Mouse (Mus musculus): Measurements from ENCODE around the gene Csad.

The Csad gene

DNA sequence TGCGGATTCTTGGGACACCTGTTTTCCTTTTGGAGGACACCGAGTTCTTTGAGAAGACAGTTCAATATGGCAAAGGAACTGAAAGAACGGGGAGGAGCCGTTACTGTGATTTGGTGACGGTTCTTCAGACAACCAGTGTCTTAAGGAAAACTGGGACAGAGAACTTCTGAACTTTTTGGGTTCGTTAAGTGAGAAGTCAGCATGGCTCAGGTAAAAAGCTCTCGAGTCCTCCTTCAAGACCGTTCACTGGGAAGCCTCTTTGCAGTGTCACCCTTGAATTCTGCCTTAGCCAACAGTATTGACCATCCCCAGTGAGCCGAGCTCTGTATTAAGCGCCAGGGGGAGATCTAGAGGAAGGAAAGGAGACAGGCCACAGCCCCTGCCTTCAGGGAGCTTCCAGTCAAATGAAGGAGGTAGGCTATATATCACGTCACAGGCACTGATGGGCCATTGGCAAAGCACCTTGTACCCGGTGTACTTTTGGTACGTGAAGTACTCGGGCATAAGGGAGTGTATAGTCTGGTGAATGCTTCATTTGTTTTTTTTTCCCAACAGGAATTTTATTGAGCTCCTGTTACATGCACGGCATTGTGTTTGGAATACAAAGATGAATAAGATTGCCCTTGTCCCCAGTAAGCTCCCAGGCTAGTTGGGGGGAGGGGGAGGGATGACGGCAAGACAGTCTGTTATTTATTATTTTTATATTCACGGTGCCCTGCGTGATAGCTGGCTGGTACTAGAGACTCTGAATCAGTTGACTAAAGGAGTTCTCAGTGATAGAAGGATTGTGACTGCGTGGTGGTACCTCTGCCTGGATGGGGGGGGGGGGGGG is at the start of gene Csad:
Gene Csad (minus strand): TSS at position 51 of the 832 bp plus-strand sequence.
- in situ Hi-C loops (cut with MseI, MboI): no loop called here

DNA sequence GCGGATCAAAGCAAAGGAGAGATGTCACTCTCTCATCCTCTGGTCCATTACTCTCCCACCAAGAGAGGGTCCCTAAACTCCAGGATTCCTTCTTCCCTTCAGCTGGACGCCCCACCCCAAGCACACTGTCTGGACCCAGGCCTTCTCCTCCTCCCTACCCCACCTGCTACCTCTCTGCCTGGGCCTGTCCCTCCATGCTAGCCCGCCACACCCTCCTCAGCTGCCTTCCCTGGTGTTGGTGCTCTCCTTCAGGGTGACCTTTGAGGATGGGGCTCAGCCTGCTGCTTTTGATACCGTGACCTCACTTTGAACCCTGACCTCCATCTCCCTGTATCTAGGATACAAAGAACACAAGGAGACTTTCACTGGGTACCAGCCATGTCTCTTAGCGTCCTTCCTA is 46.0 kb upstream of the Csad start:
- in situ Hi-C loops (cut with MseI, MboI): no loop called here

DNA sequence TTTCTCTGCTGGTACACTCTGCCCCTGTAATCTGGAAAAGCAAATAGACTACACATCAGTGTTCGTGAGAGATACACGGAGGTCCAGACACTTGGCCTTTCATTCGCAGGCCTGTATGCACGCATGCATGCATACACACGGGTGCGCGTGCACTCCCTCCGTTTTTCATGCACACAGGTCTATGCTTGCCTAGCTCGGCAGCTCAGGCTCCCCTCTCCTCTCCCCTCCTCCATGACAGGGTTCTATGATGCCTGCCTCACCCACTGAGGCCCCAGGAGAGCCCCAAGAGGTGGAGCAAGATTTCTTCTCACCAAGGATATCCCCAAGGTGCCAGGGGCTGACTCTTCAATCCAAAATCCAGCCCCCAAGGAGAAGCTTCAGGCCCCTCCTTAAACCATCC is 45.4 kb upstream of the Csad start:
- in situ Hi-C loops (cut with MseI, MboI): no loop called here

DNA sequence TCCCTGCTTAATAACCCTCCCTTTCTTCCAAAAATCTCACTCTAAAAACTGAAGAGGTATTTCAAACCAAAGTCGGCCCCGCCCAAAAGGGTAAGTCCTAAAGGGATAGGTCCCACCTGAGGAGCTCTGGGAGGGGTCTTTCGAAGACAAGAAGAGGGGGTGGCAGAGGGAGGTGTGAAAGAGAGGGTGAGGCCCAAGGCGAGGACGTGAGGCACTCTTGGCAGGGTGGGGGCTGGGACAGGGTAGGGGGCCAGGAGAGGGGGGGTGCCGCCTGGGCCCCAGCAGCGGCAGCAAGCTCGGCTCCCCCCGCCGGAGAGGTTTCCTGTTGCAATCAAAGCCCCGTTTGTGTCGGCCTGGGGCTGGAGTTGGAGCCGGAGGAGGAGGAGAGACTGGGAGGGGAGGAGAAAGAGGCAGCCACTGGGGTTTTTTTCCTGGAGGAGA is 44.7 kb upstream of the Csad start:
- in situ Hi-C loops (cut with MseI, MboI): no loop called here

DNA sequence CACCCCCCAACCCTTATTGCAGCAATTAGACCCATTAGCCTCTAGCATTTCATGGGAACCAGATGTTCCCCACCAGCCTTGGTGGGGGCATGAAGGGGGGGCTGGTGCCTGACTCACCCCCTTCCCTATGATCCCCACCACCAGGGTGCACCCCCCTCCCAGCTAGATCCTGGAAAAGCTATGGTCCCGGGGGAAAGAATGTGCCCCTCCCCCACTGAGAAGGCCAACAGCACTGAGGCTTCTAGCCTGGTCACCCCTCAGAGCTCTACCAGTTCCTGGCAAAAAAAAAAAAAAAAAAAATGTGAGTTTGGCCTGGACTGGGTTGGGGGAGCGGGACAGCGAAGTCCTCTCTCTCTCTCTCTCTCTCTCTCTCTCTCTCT is 44.3 kb upstream of the Csad start:
- in situ Hi-C loops (cut with MseI, MboI): no loop called here

DNA sequence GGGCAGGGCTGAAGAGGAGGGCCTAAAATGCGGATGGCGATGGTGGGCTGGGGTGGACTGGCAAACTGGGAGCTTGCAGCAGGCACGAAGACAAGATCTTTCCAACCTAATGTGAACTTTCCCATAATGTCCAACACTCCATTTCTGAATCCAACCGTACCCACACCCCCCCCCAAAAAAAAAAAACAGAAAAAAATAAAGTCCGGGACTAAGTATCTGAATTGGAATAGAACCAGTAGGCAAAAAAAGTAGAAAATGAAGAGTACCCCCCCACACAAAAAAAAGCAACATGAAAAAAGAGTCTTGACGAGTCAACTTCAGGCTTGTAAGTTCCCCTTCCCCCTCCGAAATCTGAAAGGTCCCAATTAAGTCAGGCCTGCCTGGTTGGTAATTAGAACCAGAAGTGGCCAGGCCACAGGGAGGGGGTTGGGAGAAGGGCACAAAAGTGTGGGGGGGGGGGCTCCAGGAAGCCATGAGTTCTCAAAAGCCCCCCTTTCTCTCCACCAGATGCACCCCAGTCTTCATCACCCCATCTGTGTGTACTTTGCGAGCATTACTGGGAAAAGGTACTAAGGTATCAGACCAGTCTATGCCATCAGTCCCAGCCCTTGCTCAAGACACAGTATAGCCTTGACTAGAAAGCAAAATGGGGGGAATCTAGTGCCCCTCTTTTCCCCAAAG is 43.7 kb upstream of the Csad start:
- in situ Hi-C loops (cut with MseI, MboI): no loop called here

DNA sequence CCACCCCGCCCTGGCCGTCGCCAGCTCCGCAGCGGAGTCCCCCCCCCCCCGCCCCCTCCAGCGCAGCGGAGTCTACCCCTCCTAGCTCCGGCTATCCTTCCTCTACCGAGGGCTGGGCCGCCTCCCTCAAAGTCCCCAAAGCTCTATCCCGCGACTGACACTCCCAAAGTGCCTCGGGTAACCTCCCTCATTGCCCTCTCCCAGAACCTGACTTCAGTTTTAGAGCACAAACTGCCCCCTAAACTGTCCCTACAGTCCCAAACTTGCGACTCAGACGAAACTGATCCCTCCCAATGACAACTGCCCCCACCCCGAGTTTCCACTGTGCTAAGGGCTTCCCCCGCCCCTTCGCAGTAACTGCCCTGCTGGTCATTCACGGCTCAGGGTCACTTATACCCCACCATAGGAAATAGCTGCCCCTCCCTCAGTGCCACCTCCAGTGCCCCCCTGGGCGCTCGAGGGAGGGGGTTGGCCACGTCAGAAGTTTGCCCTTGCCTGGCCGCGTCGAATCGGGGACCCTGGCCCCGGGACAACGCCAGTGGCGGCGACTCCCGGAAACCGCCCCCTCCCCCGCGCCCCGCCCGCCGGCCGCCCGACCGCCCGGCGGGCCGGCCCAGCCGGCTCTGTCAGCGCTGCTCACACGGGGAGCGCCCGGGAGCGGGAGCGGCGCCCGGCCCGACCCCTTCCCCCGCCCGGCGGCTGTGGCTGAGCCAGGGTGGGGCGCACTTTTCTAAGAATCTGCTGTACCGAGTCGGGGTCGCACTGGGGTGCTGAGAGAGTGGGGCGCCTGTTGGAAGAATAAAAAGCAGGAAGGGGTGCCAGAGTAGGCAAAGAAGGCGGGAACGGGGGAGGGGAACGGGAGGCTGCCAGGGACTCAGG is 43.0 kb upstream of the Csad start:
- in situ Hi-C loops (cut with MseI, MboI): no loop called here

DNA sequence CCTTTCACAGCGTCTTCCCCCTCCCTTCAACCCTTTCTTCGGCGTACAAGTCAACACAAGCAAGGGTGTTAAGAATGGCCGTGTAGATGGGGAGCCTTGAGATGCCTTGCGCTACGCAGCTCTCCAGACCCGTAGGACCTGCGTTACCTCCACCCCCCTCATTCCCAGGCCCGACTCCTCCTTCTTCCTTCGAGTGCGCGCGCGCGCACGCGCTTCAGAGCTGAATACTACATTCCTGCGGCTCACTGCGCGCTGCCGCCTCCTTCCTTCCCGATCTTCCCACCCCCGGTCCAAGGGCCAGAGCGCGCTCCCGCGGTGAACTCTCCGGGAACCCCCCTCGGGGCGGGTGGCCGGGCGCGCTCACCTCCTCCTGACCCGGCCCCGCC is 42.3 kb upstream of the Csad start:
- in situ Hi-C loops (cut with MseI, MboI): no loop called here

DNA sequence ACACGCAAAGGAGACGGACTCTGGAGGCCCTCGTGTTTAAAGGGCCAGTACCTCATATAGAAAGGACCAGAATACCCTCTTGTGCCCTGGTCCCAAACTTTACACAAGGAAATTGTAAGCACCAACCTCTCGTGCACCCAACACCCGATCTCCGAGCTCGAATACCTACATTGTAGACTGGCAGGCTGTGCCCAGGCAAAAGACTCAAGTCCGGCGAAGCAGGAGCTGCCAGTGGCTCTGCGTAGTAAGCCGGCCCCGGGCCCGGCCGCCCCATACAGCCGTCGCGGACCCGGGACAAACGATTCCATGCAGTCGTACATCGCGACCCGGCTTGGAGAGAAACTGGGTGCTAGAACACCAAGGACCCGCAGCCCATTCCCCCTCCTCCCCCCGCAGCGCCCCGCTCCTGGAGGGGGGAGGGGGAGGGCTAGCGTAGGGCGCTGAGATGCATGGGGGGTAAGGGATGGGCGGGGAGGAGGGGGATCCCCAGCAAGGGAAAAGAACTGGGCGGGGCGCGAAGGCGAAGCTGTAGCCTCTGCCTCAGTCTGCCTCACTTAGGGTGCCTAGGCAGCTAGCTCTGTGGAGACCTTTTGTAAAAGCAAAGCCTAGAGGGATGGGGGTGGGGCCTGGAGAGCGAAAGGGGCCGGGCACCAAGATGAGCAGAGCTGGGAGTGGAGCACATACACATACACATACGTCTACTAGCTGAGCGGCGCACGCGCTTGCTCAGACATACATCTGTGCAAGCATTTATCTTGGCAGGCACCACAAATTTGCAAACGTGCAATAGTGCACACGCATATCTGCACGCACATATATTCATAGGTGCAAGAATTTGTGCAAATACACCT is 41.6 kb upstream of the Csad start:
- in situ Hi-C loops (cut with MseI, MboI): no loop called here

DNA sequence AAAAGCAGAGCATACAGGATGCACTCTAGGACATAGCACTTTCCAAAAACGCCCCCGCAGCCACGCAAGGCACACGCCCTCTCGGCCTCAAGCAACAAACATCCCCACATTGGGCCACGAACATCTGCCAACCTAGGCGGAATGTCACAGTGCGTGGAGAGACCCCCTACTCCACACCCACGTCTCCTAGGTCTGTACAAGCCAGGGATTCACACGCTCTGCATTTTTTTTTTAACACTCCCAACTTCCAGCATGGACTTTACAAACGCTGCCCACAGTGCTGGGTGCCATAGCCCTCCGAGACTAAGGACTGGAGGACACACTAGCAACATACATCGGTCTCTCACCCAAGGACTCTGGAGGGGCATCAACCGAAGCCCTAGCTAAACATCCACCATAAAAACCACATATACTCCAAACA is 40.9 kb upstream of the Csad start:
- in situ Hi-C loops (cut with MseI, MboI): no loop called here

DNA sequence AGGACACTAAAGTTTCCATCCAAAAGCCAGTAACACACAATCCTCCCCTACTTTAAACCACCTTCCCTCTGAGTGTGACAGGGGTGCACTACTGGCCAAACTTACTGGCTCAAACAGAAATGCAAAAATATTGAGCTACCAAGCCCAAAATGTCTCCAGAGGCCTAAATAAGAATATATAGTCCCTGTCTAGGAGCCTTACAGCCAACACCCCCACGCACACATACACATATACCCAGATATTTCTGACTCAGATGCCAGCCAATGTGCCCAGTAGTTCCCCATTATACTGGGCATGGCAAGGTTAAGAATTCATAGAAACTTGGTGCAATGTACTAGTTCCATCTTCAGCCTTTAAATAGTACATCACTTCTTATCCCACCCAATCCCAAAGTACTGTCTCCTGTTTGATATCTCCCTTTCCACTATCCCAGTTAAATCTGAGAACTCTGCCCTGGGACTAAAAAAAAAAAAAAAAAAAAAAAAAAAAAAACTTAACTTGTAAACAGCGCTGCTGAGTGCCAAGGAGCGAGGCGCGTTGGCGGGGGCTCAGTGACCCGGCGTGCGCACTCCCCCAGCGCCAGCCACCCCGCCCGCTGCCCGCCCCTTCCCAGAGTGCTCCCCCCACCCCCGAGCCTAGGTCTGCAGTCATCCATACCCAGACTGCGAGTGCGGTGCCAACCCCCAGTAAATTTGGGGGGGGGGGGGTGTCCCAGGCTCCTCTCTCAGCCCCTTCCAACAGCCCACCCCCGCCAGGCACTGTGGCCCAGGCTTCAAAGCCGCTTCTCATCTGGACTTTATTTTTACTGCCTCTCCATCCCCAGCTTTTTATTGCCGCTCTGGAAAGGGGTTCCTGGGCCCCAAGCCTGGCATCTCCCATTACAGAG is 40.0 kb upstream of the Csad start:
- in situ Hi-C loops (cut with MseI, MboI): no loop called here

DNA sequence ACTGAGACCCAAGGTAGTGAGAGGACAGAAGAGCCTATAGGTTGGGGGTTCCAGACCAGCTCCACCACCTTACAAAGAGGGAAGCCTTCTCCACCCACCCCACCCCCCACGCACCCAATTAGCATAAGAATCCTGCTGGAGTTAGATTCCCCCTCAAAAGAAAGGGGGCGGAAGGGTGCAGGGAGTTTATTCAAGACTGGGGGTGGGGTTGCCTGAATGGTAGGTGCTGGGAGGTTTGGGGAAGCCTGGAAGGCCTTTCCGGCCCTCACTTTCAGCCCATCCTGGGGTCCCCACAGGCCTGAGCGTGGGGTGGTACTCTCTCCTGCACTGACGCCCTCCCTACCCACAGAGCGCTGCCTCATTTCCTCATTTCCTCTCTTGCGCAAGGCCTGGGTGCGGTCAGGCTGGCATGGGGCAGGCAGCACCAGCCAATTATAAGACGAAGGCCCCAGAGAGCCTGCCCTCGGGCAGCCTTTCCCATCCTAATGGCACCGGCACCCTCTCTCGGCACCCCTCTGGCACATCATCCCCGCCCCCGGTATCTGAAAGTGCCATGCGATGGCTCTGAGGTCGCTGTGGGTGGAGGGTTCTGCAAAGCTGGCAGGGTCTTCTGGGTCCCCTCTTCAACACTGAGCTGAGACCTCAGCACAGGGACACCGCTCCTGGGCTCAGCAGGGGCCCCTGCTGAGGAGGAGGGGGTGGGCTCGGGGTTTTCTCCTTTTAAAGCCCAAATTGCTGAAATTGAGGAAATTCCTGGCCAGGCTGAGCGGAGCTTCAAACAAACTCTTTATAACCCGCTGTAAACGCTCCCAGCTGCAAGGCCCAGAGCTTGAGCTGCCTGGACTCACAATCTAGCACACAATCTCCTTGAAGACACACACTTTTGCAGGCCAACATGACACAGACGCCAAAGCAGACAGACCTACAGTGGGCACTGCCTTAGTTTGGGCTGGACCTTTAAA is 39.0 kb upstream of the Csad start:
- in situ Hi-C loops (cut with MseI, MboI): no loop called here

DNA sequence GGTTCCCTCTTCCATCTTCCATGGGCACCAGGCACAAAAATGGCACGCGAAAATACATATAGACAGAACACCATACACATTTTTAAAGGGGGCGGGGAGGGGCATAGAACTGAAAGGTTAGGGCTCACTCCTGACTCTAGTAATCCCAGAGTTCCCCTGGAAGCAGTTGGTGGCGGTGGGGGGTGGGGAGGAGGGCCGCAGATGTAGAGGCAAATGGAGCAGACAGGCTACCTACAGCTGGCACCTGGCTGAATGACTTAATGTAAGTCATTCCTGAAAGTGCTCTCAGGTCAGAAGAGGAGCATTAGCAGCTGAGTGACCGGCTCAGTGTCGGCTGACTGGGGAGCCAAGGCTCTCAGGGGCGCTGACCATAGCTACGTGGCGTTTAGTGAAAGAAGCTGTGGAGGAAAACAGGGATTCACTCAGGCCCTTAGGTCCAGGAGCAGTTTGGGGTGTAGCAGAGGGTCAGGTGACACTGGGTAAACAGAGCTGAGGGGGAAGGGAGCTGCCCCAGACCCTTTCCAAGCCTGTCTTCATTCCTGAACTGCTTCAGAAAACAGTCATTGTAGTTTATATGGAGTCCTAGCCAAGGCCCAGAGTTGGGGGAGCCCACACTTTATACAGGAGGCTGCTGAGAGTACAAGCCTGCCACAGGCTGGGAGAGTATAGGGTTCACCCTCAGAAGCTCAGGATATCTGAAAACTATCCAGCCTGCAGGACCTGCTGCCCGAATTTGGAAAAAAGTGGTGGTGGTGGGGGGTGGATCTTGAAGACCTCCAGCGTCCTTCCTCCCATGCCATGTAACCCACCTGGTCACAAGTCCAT is 38.1 kb upstream of the Csad start:
- in situ Hi-C loops (cut with MseI, MboI): no loop called here

DNA sequence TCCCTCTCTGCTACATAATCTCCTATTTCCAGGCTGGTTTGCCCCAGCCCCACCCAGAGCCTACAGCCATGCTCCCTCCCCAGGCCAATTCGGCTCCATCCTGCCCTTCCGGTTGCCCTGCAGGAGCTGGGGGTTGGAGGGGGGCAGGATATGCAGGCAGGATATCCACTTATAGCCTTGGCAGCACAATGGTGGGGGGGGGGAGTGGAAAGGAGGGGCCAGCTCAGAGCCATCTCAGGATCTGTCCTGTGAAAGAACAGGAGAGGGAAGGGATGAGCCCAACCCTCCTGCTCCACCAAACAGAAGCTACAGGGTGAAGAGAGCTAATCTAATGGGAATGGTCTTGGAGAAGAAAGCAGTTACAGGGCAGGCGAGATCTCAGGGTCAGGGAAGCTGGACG is 36.1 kb upstream of the Csad start:
- in situ Hi-C loops (cut with MseI, MboI): no loop called here

DNA sequence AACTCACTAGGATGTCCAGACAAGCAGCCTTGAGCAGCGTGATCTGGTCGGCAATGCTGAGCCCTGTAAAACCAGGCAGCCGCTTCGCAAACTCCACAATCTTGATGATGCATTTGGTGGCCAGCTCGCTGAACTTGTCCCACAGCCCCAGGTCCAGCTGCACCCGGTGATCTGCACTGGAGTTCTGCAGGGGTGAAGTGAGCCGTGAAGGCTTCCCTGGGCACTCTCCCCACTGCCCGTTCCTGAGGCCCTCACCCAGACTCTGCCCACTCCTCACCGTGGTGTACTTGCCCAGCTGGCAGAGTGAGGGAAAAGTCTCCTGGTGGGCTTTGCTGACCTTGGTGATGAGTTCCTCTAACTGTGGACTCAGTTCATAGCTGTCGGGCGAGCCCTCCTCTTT is 35.3 kb upstream of the Csad start:
- in situ Hi-C loops (cut with MseI, MboI): loop anchor here in 1 of 2 experiments (5.0 kb wide), 1 partner anchor 32 kb away; the partner anchor contains the start of gene Gm9918

DNA sequence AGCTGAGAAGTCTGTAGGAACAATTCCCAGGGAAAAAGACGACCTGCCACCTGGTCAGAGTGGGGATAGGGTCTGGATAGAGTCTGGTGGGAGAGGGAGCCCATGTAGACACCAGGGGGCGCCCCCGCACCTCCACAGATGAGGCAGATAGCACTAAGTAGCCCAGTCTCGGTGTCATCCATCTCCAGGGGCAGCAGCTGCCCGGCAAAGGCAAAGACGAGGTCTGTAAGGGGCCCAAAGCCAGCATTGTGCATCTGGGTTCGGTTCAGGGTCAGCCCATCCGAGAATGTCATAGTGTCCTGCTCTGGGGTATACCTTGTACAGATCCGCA is 34.7 kb upstream of the Csad start:
- in situ Hi-C loops (cut with MseI, MboI): loop anchor here in 1 of 2 experiments (5.0 kb wide), 1 partner anchor 33 kb away; the partner anchor contains the start of gene Gm9918

DNA sequence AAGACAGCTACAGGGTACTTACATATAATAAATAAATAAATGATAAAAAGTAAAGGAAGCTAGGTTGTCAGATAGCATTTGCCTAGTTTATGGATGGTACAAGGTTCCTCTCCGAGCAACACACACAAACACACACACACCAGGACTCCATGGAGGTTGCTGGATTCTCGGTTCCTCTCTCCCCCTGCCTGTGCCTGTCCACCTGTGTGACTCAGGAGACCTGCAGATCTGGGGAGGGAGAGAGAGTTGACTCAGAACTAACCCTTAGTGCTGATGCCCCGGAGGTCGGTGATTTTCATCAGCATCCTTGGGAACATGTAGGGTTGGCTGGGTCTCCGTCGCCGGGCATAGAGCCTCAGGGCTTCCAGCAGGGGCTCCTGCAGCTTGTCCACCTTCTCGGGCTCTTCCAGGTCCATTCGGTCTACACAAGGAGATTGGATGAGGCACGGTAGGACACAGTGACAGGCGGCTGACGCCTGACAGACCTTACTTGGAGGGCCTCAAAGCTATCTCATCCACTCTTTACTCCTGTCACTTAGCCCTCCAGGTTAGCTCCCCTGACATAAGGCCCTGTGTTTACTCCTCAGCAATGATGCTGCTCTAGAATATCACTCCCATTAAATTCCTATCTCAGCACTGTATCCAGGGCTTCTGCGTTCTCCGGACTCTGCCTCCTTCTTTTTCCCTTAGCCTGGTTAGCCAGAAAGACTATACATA is 34.2 kb upstream of the Csad start:
- in situ Hi-C loops (cut with MseI, MboI): loop anchor here in 1 of 2 experiments (5.0 kb wide), 1 partner anchor 34 kb away; the partner anchor contains the start of gene Gm9918

Data from mouse trophoblast stem cell (cell line).